Mouse (Mus musculus) kidney, postnatal 0 days (tissue): ENCODE measurements around the gene Unc45b. TPM values are rescaled to one million over a fixed set of nuclear protein-coding genes. Genes with fewer than 3 reads are reported as not detected.
"Not testable (repeated sequence)": the region's sequence is repeated elsewhere in the genome, so short reads cannot be mapped to it uniquely, and the experiment has no call there.

Experiments
- ATAC-seq: fragments of 200-750 bp; cut with Nextera tagmentation; replicated peaks from 2 replicates; pipeline ENCODE4 v1.8.0; 2017; ENCODE audit warnings: low read depth, moderate number of reproducible peaks, moderate TSS enrichment, moderate library complexity; ENCODE audit not compliant: low FRiP score
- DNase-seq: peaks from one replicate; pipeline ENCODE4 v3.0.0-alpha.2; 2016; ENCODE audit warnings: low spot score
- H3K27ac ChIP-seq: fragments of 300-500 bp; sonication (generic); 2 replicates; pipeline ENCODE4 v1.5.1; 2014; ENCODE audit warnings: mild to moderate bottlenecking
- H3K27me3 ChIP-seq: fragments of 300-500 bp; sonication (generic); 2 replicates; pipeline ENCODE4 v1.6.1; 2014; ENCODE audit warnings: low read length, mixed read lengths; ENCODE audit not compliant: insufficient read depth
- H3K36me3 ChIP-seq: fragments of 300-500 bp; sonication (generic); 2 replicates; pipeline ENCODE4 v1.6.1; 2014; ENCODE audit warnings: low read length, mixed read lengths; ENCODE audit not compliant: insufficient read depth
- H3K4me1 ChIP-seq: fragments of 300-500 bp; sonication (generic); replicated peaks from 2 replicates; pipeline ENCODE4 v1.6.1; 2014; ENCODE audit warnings: antibody characterized with exemption, low read length, mixed read lengths; ENCODE audit not compliant: insufficient read depth
- H3K4me2 ChIP-seq: fragments of 300-500 bp; sonication (generic); 2 replicates; pipeline ENCODE4 v1.6.1; 2014; ENCODE audit warnings: mild to moderate bottlenecking, low read length, moderate library complexity, mixed read lengths
- H3K4me3 ChIP-seq: fragments of 300-500 bp; sonication (generic); replicated peaks from 2 replicates; pipeline ENCODE4 v1.5.1; 2014; ENCODE audit warnings: low read depth, low read length
- H3K9ac ChIP-seq: fragments of 300-500 bp; sonication (generic); 2 replicates; pipeline ENCODE4 v1.6.1; 2014; ENCODE audit warnings: low read depth, low read length
- H3K9me3 ChIP-seq: fragments of 300-500 bp; sonication (generic); replicated peaks from 2 replicates; pipeline ENCODE4 v1.6.1; 2016; ENCODE audit warnings: low read length, inconsistent platforms, mixed read lengths
- CTCF ChIP-seq: IDR thresholded peaks from 2 replicates; pipeline ENCODE4 v1.5.1; 2016; ENCODE audit warnings: antibody characterized with exemption, low read depth, mild to moderate bottlenecking, moderate library complexity
- WGBS: fragments of 180-500 bp; shearing (Covaris S2); extraction: QIAGEN DNeasy Blood & Tissue Kit; methylation state at CpG from one replicate; pipeline ENCODE4 v1.1.7; 2014; 5-methylcytosine and 5-hydroxymethylcytosine counted together
- polyA plus RNA-seq: library from polyadenylated mRNA; unstranded; fragments of >200 nt; fragmentation: Nextera tagmentation; extraction: Ambion mirVana; gene quantifications from 2 replicates; pipeline ENCODE4 v1.2.1, GENCODE M21; 2015

Gene Unc45b
- polyA plus RNA-seq, 1 experiment from 2014 or later: 7.1 TPM

DNA sequence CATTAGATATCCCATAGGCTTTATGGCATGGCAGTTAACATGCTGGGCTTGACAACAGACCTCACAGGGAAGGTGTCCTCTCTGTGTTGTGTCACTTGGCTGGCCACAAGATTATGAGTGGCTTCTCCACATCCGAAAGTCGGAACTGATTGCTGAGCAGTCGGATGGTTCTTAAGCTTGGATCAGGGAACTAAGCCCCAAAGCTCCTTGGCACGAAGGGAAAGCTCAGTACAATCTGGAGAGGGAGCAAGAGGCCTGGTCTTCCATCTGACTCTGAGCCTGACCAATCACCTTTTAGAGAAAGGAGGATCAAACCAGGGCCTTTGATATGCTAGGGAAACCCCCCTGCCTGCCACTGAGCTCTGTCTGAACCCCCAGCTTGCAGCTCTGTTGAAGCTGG is 11.3 kb downstream of the Unc45b start:
- Histone ChIP-seq H3K27ac (no peak overlapping the region), H3K27me3 (no peaks in the 10 kb centered on the region), H3K9me3 (no peaks in the 10 kb centered on the region), H3K36me3 (no peaks in the 10 kb centered on the region), H3K4me3 (no peak overlapping the region), H3K4me1 (no peaks in the 10 kb centered on the region), H3K9ac (no peak overlapping the region), H3K4me2 (no peak overlapping the region)
- DNase-seq (no peak), ATAC-seq (no peak)
- WGBS: 69% methylated on average over 4 of the region's 4 CpGs
- TF ChIP-seq CTCF: no peak

DNA sequence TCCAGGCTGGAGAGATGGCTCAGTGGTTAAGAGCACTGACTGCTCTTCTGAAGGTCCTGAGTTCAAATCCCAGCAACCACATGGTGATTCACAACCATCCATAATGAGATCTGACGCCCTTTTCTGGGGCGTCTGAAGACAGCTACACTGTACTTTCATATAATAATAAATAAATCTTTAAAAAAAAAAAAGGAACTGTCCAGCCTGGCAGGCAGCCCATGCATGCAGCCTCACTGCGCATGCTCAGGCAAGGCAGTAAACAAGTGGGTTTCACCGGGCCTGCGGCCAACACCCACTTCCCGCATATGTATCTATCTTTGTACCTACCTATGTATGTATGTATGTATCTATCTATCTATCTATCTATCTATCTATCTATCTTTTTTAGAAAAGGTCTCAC is 13.6 kb downstream of the Unc45b start:
- H3K9me3 ChIP-seq, DNase-seq, H3K27ac ChIP-seq, H3K9ac ChIP-seq, H3K4me2 ChIP-seq, H3K27me3 ChIP-seq, H3K4me1 ChIP-seq, H3K4me3 ChIP-seq, H3K36me3 ChIP-seq, ATAC-seq: not testable (repeated sequence)
- WGBS: 71% methylated on average over 6 of the region's 6 CpGs

DNA sequence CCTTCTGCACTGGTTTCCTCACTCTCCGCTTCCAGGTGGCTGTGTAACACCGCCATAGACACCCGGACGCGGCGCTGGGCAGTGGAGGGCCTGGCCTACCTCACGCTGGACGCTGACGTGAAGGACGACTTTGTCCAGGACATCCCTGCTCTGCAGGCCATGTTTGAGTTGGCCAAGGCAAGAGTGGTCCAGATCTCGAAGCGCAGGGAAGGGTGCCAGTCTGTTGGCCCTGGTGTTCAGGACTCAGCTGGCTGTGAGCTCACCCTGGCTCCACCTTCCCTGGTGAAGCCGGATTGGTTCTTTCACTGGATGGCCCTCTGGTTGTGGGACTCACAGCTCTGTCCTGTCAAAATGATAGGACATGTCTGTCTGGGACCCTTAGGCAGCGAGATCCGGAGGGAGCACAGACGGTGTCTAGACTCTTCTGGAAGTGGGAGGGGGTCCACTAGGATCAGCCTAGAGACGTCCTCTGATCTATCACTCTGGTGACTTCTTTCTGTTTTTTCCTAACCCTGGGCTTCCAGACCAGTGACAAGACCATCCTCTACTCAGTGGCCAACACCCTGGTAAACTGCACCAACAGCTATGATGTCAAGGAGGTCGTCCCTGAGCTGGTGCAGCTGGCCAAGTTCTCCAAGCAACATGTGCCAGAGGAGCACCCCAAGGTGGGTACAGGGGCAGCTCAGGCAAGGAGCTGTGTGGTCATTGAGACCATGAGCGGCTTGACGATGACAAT is 18.7 kb downstream of the Unc45b start:
- Histone ChIP-seq H3K9ac (no peak overlapping the region), H3K27me3 (peaks cover 6% of the 10 kb centered on the region; the same call in 1 of the 2 replicates), H3K4me3 (no peak overlapping the region), H3K27ac (no peak overlapping the region), H3K36me3 (no peaks in the 10 kb centered on the region), H3K9me3 (no peaks in the 10 kb centered on the region), H3K4me2 (no peak overlapping the region), H3K4me1 (no peaks in the 10 kb centered on the region; the same call in 1 of the 2 replicates)
- DNase-seq (no peak), ATAC-seq (no peak)
- WGBS: 38% methylated on average over 20 of the region's 20 CpGs
- no peak for TF ChIP-seq CTCF

DNA sequence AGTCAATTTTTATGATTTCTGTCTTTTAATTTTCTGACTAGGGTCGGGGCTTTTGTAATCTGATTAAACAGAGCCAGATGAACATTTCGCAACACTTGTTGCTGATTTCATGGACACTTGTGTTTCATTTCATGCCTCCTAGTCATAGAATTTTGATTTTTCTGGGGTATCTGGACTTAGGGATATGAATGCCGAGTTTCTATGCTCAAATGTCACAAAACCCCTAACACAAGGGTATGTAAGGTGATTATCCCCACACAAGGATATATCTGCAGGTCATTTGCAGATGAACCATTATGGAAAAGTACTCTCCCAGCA is 19.2 kb downstream of the Unc45b start:
- no peak overlapping the region for H3K9ac ChIP-seq
- WGBS: 58% methylated on average over 3 of the region's 3 CpGs
- no peak overlapping the region for H3K27ac ChIP-seq
- peaks cover 12% of the 10 kb centered on the region; the same call in 1 of the 2 replicates for H3K27me3 ChIP-seq
- no peaks in the 10 kb centered on the region for H3K36me3 ChIP-seq
- no peak for DNase-seq
- H3K4me1 ChIP-seq: no peaks in the 10 kb centered on the region; the same call in 1 of the 2 replicates
- H3K4me3 ChIP-seq: no peak overlapping the region; the same call in 1 of the 2 replicates
- no peaks in the 10 kb centered on the region for H3K9me3 ChIP-seq
- no peak for TF ChIP-seq CTCF
- no peak for ATAC-seq
- H3K4me2 ChIP-seq: peak overlapping the region; percentile 83; the same call in 1 of the 2 replicates

DNA sequence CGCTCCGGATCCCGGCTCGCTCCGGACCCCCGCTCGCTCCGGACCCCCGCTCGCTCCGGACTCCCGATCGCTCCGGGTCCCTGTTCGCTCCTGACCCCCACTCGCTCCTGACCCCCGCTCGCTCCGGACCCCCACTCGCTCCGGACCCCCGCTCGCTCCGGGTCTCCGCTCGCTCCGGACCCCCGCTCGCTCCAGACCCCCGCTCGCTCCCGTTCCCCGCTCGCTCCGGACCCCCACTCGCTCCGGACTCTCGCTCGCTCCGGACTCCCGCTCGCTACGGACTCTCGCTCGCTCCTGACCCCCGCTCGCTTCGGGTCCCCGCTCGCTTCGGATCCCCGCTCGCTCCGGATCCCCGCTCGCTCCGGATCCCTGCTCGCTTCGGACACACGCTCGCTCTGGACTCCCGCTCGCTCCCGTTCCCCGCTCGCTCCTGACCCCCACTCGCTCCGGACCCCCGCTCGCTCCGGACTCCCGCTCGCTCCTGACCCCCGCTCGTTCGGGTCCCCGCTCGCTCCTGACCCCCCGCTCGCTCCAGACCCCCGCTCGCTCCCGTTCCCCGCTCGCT is 20.1 kb downstream of the Unc45b start:
- not testable (repeated sequence) for ATAC-seq, DNase-seq, H3K4me1 ChIP-seq, H3K9me3 ChIP-seq, H3K36me3 ChIP-seq
- Histone ChIP-seq H3K4me2 (peak overlapping the region; percentile 83), H3K9ac (peak overlapping the region; percentile 70), H3K27me3 (peaks cover 17% of the 10 kb centered on the region; the same call in 1 of the 2 replicates), H3K4me3 (peak overlapping the region; percentile 51), H3K27ac (0 out of 2 replicates have a peak overlapping the region, but pooled peaks have one; percentile 11)
- under 1% methylated on average over 76 of the region's 85 CpGs for WGBS

DNA sequence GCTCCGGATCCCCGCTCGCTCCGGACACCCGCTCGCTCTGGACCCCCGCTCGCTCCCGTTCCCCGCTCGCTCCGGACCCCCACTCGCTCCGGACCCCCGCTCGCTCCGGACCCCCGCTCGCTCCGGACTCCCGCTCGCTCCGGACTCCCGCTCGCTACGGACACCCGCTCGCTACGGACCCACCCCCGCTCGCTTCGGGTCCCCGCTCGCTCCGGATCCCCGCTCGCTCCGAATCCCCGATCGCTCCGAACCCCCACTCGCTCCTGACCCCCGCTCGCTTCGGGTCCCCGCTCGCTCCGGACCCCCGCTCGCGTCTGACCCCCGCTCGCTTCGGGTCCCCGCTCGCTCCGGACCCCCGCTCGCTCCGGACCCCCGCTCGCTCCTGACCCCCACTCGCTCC is 20.8 kb downstream of the Unc45b start:
- H3K9ac ChIP-seq: peak overlapping the region; percentile 70
- DNase-seq, ATAC-seq: not testable (repeated sequence)

DNA sequence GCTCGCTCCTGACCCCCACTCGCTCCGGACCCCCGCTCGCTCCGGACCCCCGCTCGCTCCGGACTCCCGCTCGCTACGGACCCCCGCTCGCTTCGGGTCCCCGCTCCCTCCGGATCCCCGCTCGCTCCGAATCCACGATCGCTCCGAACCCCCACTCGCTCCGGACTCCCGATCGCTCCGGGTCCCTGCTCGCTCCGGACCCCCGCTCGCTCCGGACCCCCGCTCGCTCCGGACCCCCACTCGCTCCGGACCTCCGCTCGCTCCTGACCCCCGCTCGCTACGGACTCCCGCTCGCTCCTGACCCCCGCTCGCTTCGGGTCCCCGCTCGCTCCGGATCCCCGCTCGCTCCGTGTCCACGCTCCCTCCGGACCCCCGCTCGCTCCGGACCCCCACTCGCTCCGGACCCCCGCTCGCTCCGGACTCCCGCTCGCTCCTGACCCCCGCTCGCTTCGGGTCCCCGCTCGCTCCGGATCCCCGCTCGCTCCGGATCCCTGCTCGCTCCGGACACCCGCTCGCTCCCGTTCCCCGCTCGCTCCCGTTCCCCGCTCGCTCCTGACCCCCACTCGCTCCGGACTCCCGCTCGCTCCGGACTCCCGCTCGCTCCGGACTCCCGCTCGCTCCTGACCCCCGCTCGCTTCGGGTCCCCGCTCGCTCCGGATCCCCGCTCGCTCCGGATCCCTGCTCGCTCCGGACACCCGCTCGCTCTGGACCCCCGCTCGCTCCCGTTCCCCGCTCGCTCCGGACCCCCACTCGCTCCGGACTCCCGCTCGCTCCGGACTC is 21.5 kb downstream of the Unc45b start:
- not testable (repeated sequence) for H3K4me1 ChIP-seq, H3K9me3 ChIP-seq, DNase-seq, ATAC-seq, H3K36me3 ChIP-seq
- H3K4me2 ChIP-seq: peak overlapping the region; percentile 83
- H3K27ac ChIP-seq: peak overlapping the region; percentile 64
- peak overlapping the region; percentile 70 for H3K9ac ChIP-seq
- WGBS: under 1% methylated on average over 113 of the region's 119 CpGs
- H3K27me3 ChIP-seq: peaks cover 24% of the 10 kb centered on the region; the same call in 1 of the 2 replicates
- H3K4me3 ChIP-seq: peak overlapping the region; percentile 51

More for the DNA sequence above, 20.8 kb downstream of the Unc45b start:
- Histone ChIP-seq H3K27me3 (peaks cover 23% of the 10 kb centered on the region; the same call in 1 of the 2 replicates), H3K4me3 (peak overlapping the region; percentile 51), H3K4me2 (peak overlapping the region; percentile 83), H3K27ac (peak overlapping the region; percentile 64)
- H3K36me3 ChIP-seq, H3K4me1 ChIP-seq, H3K9me3 ChIP-seq: not testable (repeated sequence)
- WGBS: under 1% methylated on average over 44 of the region's 63 CpGs
